Mouse (Mus musculus) G1E (cell line): ENCODE results near the gene Capn7.

Source experiments
- CTCF ChIP-seq: IDR thresholded peaks from 2 replicates; pipeline ENCODE4 v1.5.1; 2012; ENCODE audit warnings: low read depth, low read length, inconsistent platforms, mixed read lengths
- GATA1 ChIP-seq: IDR thresholded peaks from 2 replicates; pipeline ENCODE4 v1.6.1; 2012; ENCODE audit warnings: borderline replicate concordance, low read length, inconsistent platforms, mixed read lengths
- GATA2 ChIP-seq: IDR thresholded peaks from 2 replicates; pipeline ENCODE4 v1.6.1; 2012; ENCODE audit warnings: low read depth, low read length, inconsistent platforms, borderline replicate concordance
- POLR2AphosphoS5 ChIP-seq: IDR thresholded peaks from 2 replicates; pipeline ENCODE4 v1.6.1; 2012; ENCODE audit warnings: low read depth, low read length, inconsistent platforms; ENCODE audit not compliant: insufficient replicate concordance
- TAL1 ChIP-seq: conservative IDR thresholded peaks from 2 replicates; pipeline ENCODE4 v1.6.1; 2012; ENCODE audit warnings: low read depth, low read length, inconsistent platforms, mixed read lengths

GRCm38 (mm10) chr14:31410737-31411136, 74.3 kb downstream of the Capn7 start:
- TF ChIP-seq CTCF: no peak
- no peak for TF ChIP-seq GATA1
- no peak for TF ChIP-seq POLR2AphosphoS5
- TF ChIP-seq TAL1: no peak
- TF ChIP-seq GATA2: no peak
